In the genomic region with DNA sequence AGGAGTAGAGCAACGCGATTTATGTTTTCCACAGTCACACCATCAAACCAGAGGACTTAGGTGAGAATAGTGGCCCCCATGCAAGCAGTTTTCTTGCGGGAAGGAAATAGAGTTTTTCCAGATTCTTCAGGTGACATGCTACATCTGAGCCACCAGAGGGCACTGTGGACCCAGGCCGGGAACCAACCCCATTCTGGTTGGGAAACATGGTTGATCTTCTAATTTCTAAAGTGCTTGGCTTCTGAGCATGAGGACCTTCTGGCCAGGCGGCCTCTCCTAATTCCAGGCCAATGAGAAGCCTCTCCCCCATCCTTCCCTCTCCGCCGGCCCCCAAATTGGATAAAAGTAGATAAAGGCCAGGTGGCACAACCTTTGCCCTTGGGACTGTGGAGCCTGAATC, we compare ENCODE assay signal across 8 mouse cellular contexts. TPM values are rescaled to one million over a fixed set of nuclear protein-coding genes. Genes with fewer than 3 reads are reported as not detected.
DNase-seq lines count a peak whose midpoint lies in the region; ATAC-seq and TF ChIP-seq lines count a peak whose summit lies in the region.

No protein-coding gene starts in this region.

- H3K9me3 ChIP-seq in embryonic facial prominence, embryonic 14.5 days (ENCODE audit: control insufficient read depth, low read length): no peaks in the 10 kb centered on the region

- H3K27me3 ChIP-seq in embryonic facial prominence, embryonic 14.5 days (replicated peaks; ENCODE audit: control insufficient read depth, insufficient read depth, low read length): no peaks in the 10 kb centered on the region

- intact Hi-C loops in left cerebral cortex, adult 2 months (cut with DNase I): loop anchor here (1.0 to 5.0 kb wide), 4 partner anchors 56 to 794 kb away; a partner anchor contains a TSS

- no peak overlapping the region for H3K9ac ChIP-seq in embryonic facial prominence, embryonic 14.5 days (ENCODE audit: low read depth, low read length)

- H3K27ac ChIP-seq in left cerebral cortex, adult 2 months: no peak overlapping the region
- H3K27ac ChIP-seq in embryonic facial prominence, embryonic 14.5 days (replicated peaks; ENCODE audit: low read depth, low read length): no peak overlapping the region

- H3K4me2 ChIP-seq in embryonic facial prominence, embryonic 14.5 days (ENCODE audit: low read depth, low read length): no peak overlapping the region

- no peaks in the 10 kb centered on the region for H3K4me1 ChIP-seq in embryonic facial prominence, embryonic 14.5 days (ENCODE audit: control insufficient read depth, insufficient read depth, low read length)

- peaks cover 36% of the 10 kb centered on the region; the same call in 1 of the 2 replicates for H3K36me3 ChIP-seq in embryonic facial prominence, embryonic 14.5 days (ENCODE audit: control insufficient read depth, insufficient read depth, low read length)

- no peak overlapping the region for H3K4me3 ChIP-seq in left cerebral cortex, adult 2 months
- no peak overlapping the region for H3K4me3 ChIP-seq in embryonic facial prominence, embryonic 14.5 days (ENCODE audit: low read depth, low read length)

- WGBS in embryonic facial prominence, embryonic 14.5 days: 24% methylated on average over 7 of the region's 7 CpGs

- 0 out of 2 replicates have a peak, but pooled peaks have one; percentile 19 for ATAC-seq in cerebellum, adult (ENCODE audit: insufficient number of reproducible peaks, low FRiP score, low TSS enrichment)
- no peak for ATAC-seq in embryonic facial prominence, embryonic 14.5 days (ENCODE audit: low read depth)
- ATAC-seq in megakaryocyte progenitor cell, adult 5-6 weeks (replicated peaks; ENCODE audit: poor library complexity): 0 out of 2 replicates have a peak, but pooled peaks have one; percentile 50

- DNase-seq in cerebellum, adult 9-10 months: no peak
- peak in 1 of 2 experiments; percentile 34 for DNase-seq in left cerebral cortex, adult 2 months (ENCODE audit: extremely low spot score in 1 of 2, low spot score in 2 of 2)
- DNase-seq in left cerebral cortex, adult 11 months (ENCODE audit: low spot score): no peak
- DNase-seq in R1 (ENCODE audit: low read depth, low spot score): peak; percentile 30
- peak; percentile 24 for DNase-seq in embryonic facial prominence, embryonic 14.5 days (ENCODE audit: low spot score)
- DNase-seq in right cerebral cortex, adult 18-20 months: no peak

- peak; percentile 85 for TF ChIP-seq CTCF in left cerebral cortex, adult 2 months (IDR thresholded peaks at IDR 0.05)

RNA-seq across cellular contexts. Expression of a gene that starts 38.3 kb away (rescaled TPM):
- 10 to 100 TPM in 1 of 2 experiments, 1 to 10 TPM in 1; 8.2 to 11.1 TPM for total RNA-seq in left cerebral cortex, adult 2 months (2021)
- 17.9 and 18.3 TPM in 2 replicates for polyA plus RNA-seq in embryonic facial prominence, embryonic 14.5 days (2014; fragmentation: Nextera tagmentation; extraction: Ambion mirVana)
- total RNA-seq in megakaryocyte progenitor cell, adult 5-6 weeks (2015): not detected in 2 replicates
- not detected in 2 replicates for total RNA-seq in megakaryocyte progenitor cell, adult 5-6 weeks (2017)

RNA-seq across cellular contexts. Expression of a gene that starts 39.9 kb away (rescaled TPM):
- total RNA-seq in left cerebral cortex, adult 2 months (2021): 10 to 100 TPM; 15.3 to 17.0 TPM
- 19.4 and 23.5 TPM in 2 replicates for polyA plus RNA-seq in embryonic facial prominence, embryonic 14.5 days (2014; fragmentation: Nextera tagmentation; extraction: Ambion mirVana)
- total RNA-seq in megakaryocyte progenitor cell, adult 5-6 weeks (2015): 0.59 TPM in 1 of 2 replicates, not detected in the other
- 0.10 TPM in 1 of 2 replicates, not detected in the other for total RNA-seq in megakaryocyte progenitor cell, adult 5-6 weeks (2017)

RNA-seq across cellular contexts. Expression of a gene that starts 56.6 kb away (rescaled TPM):
- total RNA-seq in left cerebral cortex, adult 2 months (2021): 100 to 1,000 TPM; 186 to 190 TPM
- polyA plus RNA-seq in embryonic facial prominence, embryonic 14.5 days (2014; fragmentation: Nextera tagmentation; extraction: Ambion mirVana): 32.1 and 35.6 TPM in 2 replicates
- total RNA-seq in megakaryocyte progenitor cell, adult 5-6 weeks (2015): not detected in 2 replicates
- not detected in 2 replicates for total RNA-seq in megakaryocyte progenitor cell, adult 5-6 weeks (2017)

Comparison
In these comparisons a context has a peak if more than half of its experiments do, and no peak if none do; other contexts are left out.
1. DNase-seq: peak in R1 (single experiment) and embryonic facial prominence, embryonic 14.5 days (single experiment); none in cerebellum, adult 9-10 months (single experiment), left cerebral cortex, adult 11 months (single experiment) and right cerebral cortex, adult 18-20 months (single experiment).
2. RNA of a gene that starts 38.3 kb away (total RNA-seq): 8.2 to 11.1 TPM in left cerebral cortex, adult 2 months; not detected in megakaryocyte progenitor cell, adult 5-6 weeks; every median in the first group is over 4 times any median in the second.
3. RNA of a gene that starts 39.9 kb away (total RNA-seq): 15.3 to 17.0 TPM in left cerebral cortex, adult 2 months; 0.10 to 0.59 TPM in megakaryocyte progenitor cell, adult 5-6 weeks; every median in the first group is over 10 times any median in the second.
4. RNA of a gene that starts 56.6 kb away (total RNA-seq): 186 to 190 TPM in left cerebral cortex, adult 2 months; not detected in megakaryocyte progenitor cell, adult 5-6 weeks; every median in the first group is over 100 times any median in the second.